Mouse (Mus musculus) adrenal gland, adult 2 months (tissue): ENCODE measurements around the gene Sptbn4. TPM values are rescaled to one million over a fixed set of nuclear protein-coding genes. Genes with fewer than 3 reads are reported as not detected.

Source experiments
- DNase-seq: peaks from one replicate; pipeline ENCODE4 v3.0.0; 2021
- polyA plus RNA-seq: library from polyadenylated mRNA; depleted of rRNA; stranded (reverse); fragments of >200 nt; gene quantifications from 2 replicates; pipeline ENCODE4 v1.2.3, GENCODE M21; 2012
- total RNA-seq, 2 experiments: library from RNA; stranded (reverse); gene quantifications; 2 replicates each; pipeline ENCODE4 v1.2.3; 2021

Gene Sptbn4
- total and polyA plus RNA-seq, 3 experiments: 0.84 to 1.9 (median 1.5) TPM

GRCm38 (mm10) chr7:27474490-27474954, 27.0 kb upstream of the Sptbn4 start:
- peak; percentile 99 for DNase-seq

- no peak for DNase-seq
These were observed 26.5 kb upstream of the Sptbn4 start for GRCm38 (mm10) chr7:27473835-27474489.

- peak; percentile 100 for DNase-seq
These were observed 25.8 kb upstream of the Sptbn4 start, which contains the start of gene Sertad3 for GRCm38 (mm10) chr7:27473156-27473834. TSS of gene Sertad3 (plus strand) at chr7:27473768.

- peak; percentile 34 for DNase-seq
These were observed 25.1 kb upstream of the Sptbn4 start for GRCm38 (mm10) chr7:27472596-27472995.

- DNase-seq: no peak
These were observed 24.1 kb upstream of the Sptbn4 start for GRCm38 (mm10) chr7:27471390-27472120.

- peak; percentile 4 for DNase-seq
These were observed 20.2 kb upstream of the Sptbn4 start for GRCm38 (mm10) chr7:27467648-27468047.

- DNase-seq: no peak
These were observed 13.0 kb upstream of the Sptbn4 start for GRCm38 (mm10) chr7:27460477-27460876.

- no peak for DNase-seq
These were observed 12.2 kb upstream of the Sptbn4 start for GRCm38 (mm10) chr7:27459640-27460039.

- DNase-seq: no peak
These were observed 11.1 kb upstream of the Sptbn4 start for GRCm38 (mm10) chr7:27458614-27459013.

- DNase-seq: no peak
These were observed 7.8 kb upstream of the Sptbn4 start for GRCm38 (mm10) chr7:27455273-27455672.

- no peak for DNase-seq
These were observed 7.1 kb upstream of the Sptbn4 start for GRCm38 (mm10) chr7:27454461-27455121.

GRCm38 (mm10) chr7:27452206-27452770, 4.8 kb upstream of the Sptbn4 start:
- DNase-seq: no peak

- no peak for DNase-seq
These were observed 3.9 kb upstream of the Sptbn4 start for GRCm38 (mm10) chr7:27451359-27451758.

GRCm38 (mm10) chr7:27449256-27449862, 1.9 kb upstream of the Sptbn4 start:
- peak; percentile 71 for DNase-seq

- DNase-seq: no peak
These were observed 1.1 kb upstream of the Sptbn4 start for GRCm38 (mm10) chr7:27448421-27449206.

- peak; percentile 43 for DNase-seq
These were observed 716 bp downstream of the Sptbn4 start for GRCm38 (mm10) chr7:27446521-27447418.

GRCm38 (mm10) chr7:27446051-27446450, 1.4 kb downstream of the Sptbn4 start:
- DNase-seq: peak; percentile 17

GRCm38 (mm10) chr7:27440014-27440413, 7.5 kb downstream of the Sptbn4 start:
- no peak for DNase-seq

- peak; percentile 21 for DNase-seq
These were observed 9.9 kb downstream of the Sptbn4 start for GRCm38 (mm10) chr7:27437544-27437943.
